Mouse (Mus musculus) lung, adult 2 months (tissue): ENCODE results near the gene Magi1.

Experiments used
- CTCF ChIP-seq: fragments of 200-500 bp; IDR thresholded peaks from 2 replicates; pipeline ENCODE4 v1.5.1; 2011; ENCODE audit warnings: mild to moderate bottlenecking, low read length, control low read depth; ENCODE audit not compliant: insufficient read depth
- POLR2A ChIP-seq: fragments of 200-500 bp; IDR thresholded peaks from 2 replicates; pipeline ENCODE4 v1.6.1; 2011; ENCODE audit warnings: low read depth, mild to moderate bottlenecking, control low read depth, low read length, borderline replicate concordance; ENCODE audit errors: extremely low read depth

- TF ChIP-seq CTCF (no peak), POLR2A (no peak)
Observed at GRCm38 (mm10) chr6:93800465-93800864, 483.3 kb downstream of the Magi1 start.
